Mouse (Mus musculus): ENCODE data around the gene Camk2g.

Camk2g gene

GRCm38 (mm10) chr14:20702096-20702740, 91.7 kb downstream of the Camk2g start:
- 7% methylated on average over 15 of the region's 15 CpGs for WGBS

- 46% methylated on average over 8 of the region's 8 CpGs for WGBS
Measured at GRCm38 (mm10) chr14:20701554-20701953, 92.3 kb downstream of the Camk2g start.

- WGBS, result 74% methylated on average over 3 of the region's 3 CpGs
Measured at GRCm38 (mm10) chr14:20700362-20700761, 93.5 kb downstream of the Camk2g start.

GRCm38 (mm10) chr14:20698515-20698914, 95.4 kb downstream of the Camk2g start:
- 56% methylated on average over 2 of the region's 2 CpGs for WGBS

- 5% methylated on average over 1 of the region's 1 CpGs for WGBS
Measured at GRCm38 (mm10) chr14:20696986-20697385, 96.9 kb downstream of the Camk2g start.

- 10% methylated on average over 27 of the region's 27 CpGs for WGBS
Measured at GRCm38 (mm10) chr14:20695761-20696520, 97.9 kb downstream of the Camk2g start.

GRCm38 (mm10) chr14:20694884-20695760, 98.8 kb downstream of the Camk2g start, which contains the start of gene Fut11:
TSS of gene Fut11 (plus strand) at chr14:20694968.
- WGBS, result under 1% methylated on average over 111 of the region's 111 CpGs

GRCm38 (mm10) chr14:20694185-20694883, 99.6 kb downstream of the Camk2g start:
- 34% methylated on average over 13 of the region's 13 CpGs for WGBS

- 83% methylated on average over 10 of the region's 10 CpGs for WGBS
Measured at GRCm38 (mm10) chr14:20693589-20694101, 100.2 kb downstream of the Camk2g start.

- WGBS, result 89% methylated on average over 6 of the region's 6 CpGs
Measured at GRCm38 (mm10) chr14:20691772-20692171, 102.1 kb downstream of the Camk2g start.

GRCm38 (mm10) chr14:20689009-20689408, 104.9 kb downstream of the Camk2g start:
- WGBS, result 90% methylated on average over 2 of the region's 2 CpGs

- 50% methylated on average over 3 of the region's 3 CpGs for WGBS
Measured at GRCm38 (mm10) chr14:20686576-20686975, 107.3 kb downstream of the Camk2g start.
